Mouse (Mus musculus) left cerebral cortex, postnatal 25 days (tissue): Measurements from ENCODE around the gene Faxc. TPM values are rescaled to one million over a fixed set of nuclear protein-coding genes. Genes with fewer than 3 reads are reported as not detected.

Experiments
- DNase-seq, 2 experiments: peaks; one replicate each; pipeline ENCODE4 v3.0.0; 2022; ENCODE audit warnings: low spot score in 2 of 2, mixed read lengths in 1 of 2
- intact Hi-C: fragments of 180-260 bp; cut with DNase I; formaldehyde crosslinking; loops from one replicate; pipeline ENCODE4 v1.15.1; 2025
- total RNA-seq, 2 experiments: library from RNA; stranded (reverse); gene quantifications; 2 replicates each; pipeline ENCODE4 v1.2.3; 2021

The Faxc gene
- 10 to 100 TPM; 71.4 to 74.6 TPM for total RNA-seq

- peak; percentile 60 to 70 for DNase-seq
- intact Hi-C loops: loop anchor here (2.0 kb wide), 2 partner anchors 52 to 82 kb away; partner anchors contain the start of gene Coq3
Measured at GRCm38 (mm10) chr4:21930971-21931771, at the start of gene Faxc. Gene Faxc (plus strand): TSS chr4:21931329.

DNA sequence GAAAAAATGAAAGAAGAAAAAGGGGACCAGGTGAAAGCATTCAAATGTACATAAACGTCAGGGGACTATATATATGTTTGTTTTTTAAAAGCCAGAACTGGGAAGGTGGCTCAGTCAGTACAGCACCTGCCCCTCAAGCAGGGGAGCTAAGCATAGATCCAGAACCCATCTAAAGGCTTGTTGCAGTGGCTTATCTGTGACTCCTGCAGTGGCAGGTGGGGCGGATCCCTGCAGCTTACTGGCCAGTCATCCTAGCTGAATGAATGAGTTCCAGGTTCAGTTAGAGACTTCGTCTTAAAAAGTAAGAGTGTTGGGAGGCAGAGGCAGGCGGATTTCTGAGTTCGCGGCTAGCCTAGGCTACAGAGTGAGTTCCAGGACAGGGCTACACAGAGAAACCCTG, 48.3 kb upstream of the Faxc start:
- intact Hi-C loops: no loop called here
- no peak for DNase-seq

DNA sequence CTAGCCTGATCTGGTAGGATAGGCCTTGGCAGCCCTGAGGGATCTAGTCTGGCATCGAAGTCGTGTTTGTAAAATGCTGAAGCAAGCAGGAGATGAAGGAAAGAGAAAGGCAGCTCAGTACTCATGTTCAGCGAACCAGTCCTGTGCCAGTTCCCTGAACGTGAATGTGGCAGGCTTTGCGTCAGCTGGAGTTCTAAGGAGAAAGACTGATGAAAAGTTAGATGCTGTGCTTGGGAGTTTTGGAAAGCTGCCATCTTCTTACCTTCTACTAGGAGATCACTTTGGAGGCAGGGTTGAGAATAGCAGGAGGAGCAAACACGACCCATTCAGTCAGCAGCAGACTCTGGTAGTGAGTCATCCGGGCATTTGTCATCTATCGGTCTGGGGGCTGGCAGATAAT, 45.3 kb upstream of the Faxc start:
- DNase-seq: peak in 1 of 2 experiments; percentile 28
- intact Hi-C loops: no loop called here

- intact Hi-C loops: loop anchor here (2.0 kb wide), 2 partner anchors 53 to 83 kb away; partner anchors contain the start of gene Coq3
- peak; percentile 19 to 29 for DNase-seq
Measured at GRCm38 (mm10) chr4:21931772-21932630, 872 bp downstream of the Faxc start.

DNA sequence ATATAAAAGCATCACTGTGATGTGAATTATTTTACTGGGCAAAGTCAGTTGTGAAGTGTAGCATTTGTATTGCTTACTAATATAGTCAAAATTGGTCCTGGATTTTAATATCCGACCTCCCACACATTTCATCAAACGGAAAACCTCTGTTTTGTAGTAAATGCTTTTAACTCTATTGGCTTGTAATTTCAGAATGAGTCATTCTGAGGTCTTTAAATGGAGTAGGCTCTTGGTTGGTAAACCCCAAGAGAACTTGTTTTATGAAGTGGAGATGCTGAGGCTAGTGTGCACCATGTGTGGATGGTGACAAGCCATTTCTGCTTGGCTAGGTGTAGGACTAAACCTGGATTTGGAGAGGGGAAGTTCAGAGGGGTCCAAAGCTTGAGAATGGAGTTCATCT, 4.2 kb downstream of the Faxc start:
- intact Hi-C loops: no loop called here
- no peak for DNase-seq

- intact Hi-C loops: no loop called here
- no peak for DNase-seq
Measured at GRCm38 (mm10) chr4:21936424-21936823, 5.3 kb downstream of the Faxc start.

- intact Hi-C loops: no loop called here
- DNase-seq: no peak
Measured at GRCm38 (mm10) chr4:21937890-21938289, 6.8 kb downstream of the Faxc start.

GRCm38 (mm10) chr4:21944672-21945071, 13.5 kb downstream of the Faxc start:
- DNase-seq: no peak
- intact Hi-C loops: no loop called here

- intact Hi-C loops: loop anchor here (5.0 kb wide), 3 partner anchors 41 to 104 kb away; partner anchors contain the start of genes Coq3 and Pnisr
- DNase-seq: peak; percentile 52 to 65
Measured at GRCm38 (mm10) chr4:21951444-21951843, 20.3 kb downstream of the Faxc start.

- peak in 1 of 2 experiments; percentile 61 for DNase-seq
- intact Hi-C loops: loop anchor here (5.0 kb wide), 3 partner anchors 40 to 105 kb away; partner anchors contain the start of genes Coq3 and Pnisr
Measured at GRCm38 (mm10) chr4:21952255-21952654, 21.1 kb downstream of the Faxc start.

DNA sequence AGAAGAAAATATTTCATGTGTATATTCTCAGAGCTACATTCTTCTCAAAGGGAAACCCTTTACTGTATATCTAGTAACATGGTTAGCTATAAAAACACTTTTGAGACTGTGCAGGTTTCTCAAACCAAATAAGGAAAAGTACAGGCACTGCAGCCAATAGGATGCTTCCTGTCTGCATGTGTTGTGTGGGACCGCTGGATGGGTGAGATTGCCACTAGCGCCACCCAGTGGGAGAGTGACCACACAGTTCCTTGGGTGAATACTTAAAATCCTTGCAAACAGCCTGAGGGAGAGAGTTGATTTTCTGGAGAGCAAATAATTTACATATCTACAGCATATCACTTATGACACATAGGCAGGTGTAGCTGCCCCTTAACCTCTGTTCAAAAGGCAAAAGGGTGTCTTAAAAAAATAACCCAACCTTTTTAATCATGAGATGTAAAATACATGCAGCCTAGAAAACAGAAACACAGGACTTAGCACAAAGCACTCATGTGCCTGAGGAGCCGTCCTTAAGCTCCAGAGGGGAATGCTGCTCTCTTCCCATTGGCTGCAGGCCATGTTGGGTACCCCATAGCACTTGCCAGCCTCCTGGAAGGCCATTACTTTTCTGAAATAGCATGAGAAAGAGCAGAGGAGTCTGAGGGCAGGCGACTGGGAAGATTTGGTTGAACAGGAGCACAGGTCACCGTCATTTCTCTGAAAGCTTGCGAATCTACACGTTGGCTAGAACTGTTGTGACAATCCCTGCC, 26.6 kb downstream of the Faxc start:
- DNase-seq: peak in 1 of 2 experiments; percentile 49
- intact Hi-C loops: no loop called here

- intact Hi-C loops: no loop called here
- peak in 1 of 2 experiments; percentile 47 for DNase-seq
Measured at GRCm38 (mm10) chr4:21971949-21972348, 40.8 kb downstream of the Faxc start.

- DNase-seq: no peak
- intact Hi-C loops: no loop called here
Measured at GRCm38 (mm10) chr4:21974126-21974525, 43.0 kb downstream of the Faxc start.

- intact Hi-C loops: no loop called here
- no peak for DNase-seq
Measured at GRCm38 (mm10) chr4:21980471-21980870, 49.3 kb downstream of the Faxc start.

GRCm38 (mm10) chr4:21982449-21982848, 51.3 kb downstream of the Faxc start:
- intact Hi-C loops: no loop called here
- DNase-seq: peak; percentile 36 to 81

GRCm38 (mm10) chr4:21986857-21987256, 55.7 kb downstream of the Faxc start:
- DNase-seq: no peak
- intact Hi-C loops: no loop called here

- DNase-seq: peak in 1 of 2 experiments; percentile 54
- intact Hi-C loops: no loop called here
Measured at GRCm38 (mm10) chr4:21987460-21987859, 56.3 kb downstream of the Faxc start.

DNA sequence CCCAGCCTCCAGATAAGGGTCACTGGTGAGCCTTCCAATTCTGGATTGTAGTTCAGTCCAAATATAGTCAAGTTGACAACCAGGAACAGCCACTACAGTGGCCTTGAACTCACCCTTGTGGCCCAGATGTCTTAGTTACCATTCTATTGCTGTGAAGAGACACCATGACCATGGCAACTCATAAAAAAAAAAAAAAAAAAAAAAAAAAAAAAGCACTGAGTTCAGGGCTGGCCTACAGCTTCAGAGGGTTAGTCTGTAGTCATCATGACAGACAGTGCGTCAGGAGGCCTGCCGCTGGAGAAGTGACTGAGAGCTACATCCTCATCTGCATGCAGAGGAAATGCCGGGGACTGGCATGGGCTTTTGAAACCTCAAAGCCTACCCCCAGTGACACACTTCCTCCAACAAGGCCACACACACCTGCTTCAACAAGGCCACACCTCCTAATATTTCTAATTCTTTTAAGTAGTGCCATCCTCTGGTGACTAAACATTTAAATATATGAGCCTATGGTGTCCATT, 58.5 kb downstream of the Faxc start:
- no peak for DNase-seq
- intact Hi-C loops: loop anchor here (2.0 to 5.0 kb wide), 3 partner anchors 37 to 143 kb away; partner anchors contain the start of genes Coq3 and Pnisr

DNA sequence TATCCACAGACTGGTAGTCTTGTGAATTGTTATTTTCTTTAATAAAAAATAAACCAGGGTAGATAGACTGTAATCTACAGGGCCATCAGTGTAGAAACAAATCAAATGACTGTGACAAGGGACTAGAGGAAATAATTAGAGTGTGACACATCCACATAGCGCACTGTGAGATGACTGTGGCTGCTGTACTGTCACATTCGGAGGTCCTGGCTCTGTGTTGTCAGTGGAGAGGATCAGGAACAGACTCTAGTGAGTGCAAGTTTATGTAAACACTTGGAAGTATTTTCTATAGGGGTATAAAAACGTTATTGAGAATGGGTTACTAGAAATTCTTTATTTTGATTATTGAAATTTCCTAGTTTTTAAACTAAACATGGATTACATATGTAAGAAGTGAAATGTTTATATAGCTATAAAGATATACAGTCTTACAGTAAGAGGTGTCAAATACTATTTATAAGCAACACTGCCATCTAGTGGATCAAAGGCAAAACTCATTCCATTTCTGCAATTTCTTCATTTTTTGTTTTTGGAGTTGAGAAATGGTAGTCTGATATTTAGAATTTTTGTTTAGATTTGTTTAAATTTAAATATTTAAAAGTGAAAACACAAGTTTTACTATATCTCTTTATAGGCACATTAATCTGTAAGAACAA, 59.6 kb downstream of the Faxc start:
- intact Hi-C loops: loop anchor here (2.0 to 5.0 kb wide), 3 partner anchors 38 to 144 kb away; partner anchors contain the start of genes Coq3 and Pnisr
- DNase-seq: no peak
